Mouse (Mus musculus): ENCODE data around the gene Mfsd6l.

Mfsd6l gene

DNA sequence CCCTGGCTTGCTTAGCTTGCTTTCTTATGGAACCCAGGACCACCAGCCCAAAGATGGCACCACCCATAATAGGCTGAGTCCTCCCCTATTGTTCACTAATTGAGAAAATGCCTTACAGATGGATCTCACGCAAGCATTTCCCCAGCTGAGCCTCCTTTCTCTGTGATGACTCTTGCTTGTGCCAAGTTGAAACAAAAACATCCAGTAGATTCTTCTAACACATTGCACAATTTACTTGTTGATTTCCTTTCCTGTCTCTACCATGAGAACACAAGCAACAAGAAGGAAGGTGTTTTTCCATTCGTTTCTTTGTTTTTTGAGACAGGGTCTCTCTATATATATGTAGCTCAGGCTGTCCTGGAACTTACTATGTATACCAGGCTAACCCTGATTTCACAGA lies 51.1 kb downstream of the Mfsd6l start:
- no peak for DNase-seq

Measured in cerebellum, adult 9-10 months (tissue).